ENCODE assay signal across 8 mouse cellular contexts in genomic region chrX:104348146-104348545, GRCm38 (mm10).
DNase-seq lines count a peak whose midpoint lies in the region; ATAC-seq and TF ChIP-seq lines count a peak whose summit lies in the region.
"Not testable (repeated sequence)": the region's sequence is repeated elsewhere in the genome, so short reads cannot be mapped to it uniquely, and the experiment has no call there.

No protein-coding gene starts in this region.

- H3K36me3 ChIP-seq in lung, embryonic 16.5 days (ENCODE audit: control insufficient read depth, insufficient read depth, low read length) = not testable (repeated sequence)

- not testable (repeated sequence) for H3K4me2 ChIP-seq in lung, embryonic 16.5 days (ENCODE audit: low read depth, low read length)

- H3K4me3 ChIP-seq in lung, embryonic 16.5 days (ENCODE audit: low read length) = not testable (repeated sequence)

- H3K9ac ChIP-seq in lung, embryonic 16.5 days (ENCODE audit: low read length) = not testable (repeated sequence)

- in situ Hi-C loops in Patski (cut with MboI; ENCODE audit: low pct_unique_long_range_greater_than_20kb) = not testable (repeated sequence)

- not testable (repeated sequence) for H3K27ac ChIP-seq in lung, embryonic 16.5 days (ENCODE audit: low read length)

- CTCF ChIA-PET in Patski (lab: Charles Lee) = not testable (repeated sequence)

- not testable (repeated sequence) for DNase-seq in Patski (ENCODE audit: low read depth, low spot score)
- DNase-seq in cerebellum, adult 9-11 months = peak; percentile 56
- DNase-seq in frontal cortex, postnatal 10 days (ENCODE audit: low spot score in 2 of 2) = peak; percentile 4 to 23
- DNase-seq in heart, postnatal 25 days (ENCODE audit: low spot score) = peak; percentile 13
- DNase-seq in kidney, postnatal 4 days = peak; percentile 26 to 45
- peak; percentile 20 for DNase-seq in retina, embryonic 14.5 days (ENCODE audit: low spot score)
- peak; percentile 17 for DNase-seq in thymus, postnatal 14 days

- H3K9me3 ChIP-seq in lung, embryonic 16.5 days (ENCODE audit: control insufficient read depth, low read length) = not testable (repeated sequence)

- not testable (repeated sequence) for TF ChIP-seq CTCF in Patski (IDR thresholded peaks at IDR 0.05)

- H3K27me3 ChIP-seq in Patski = peaks cover 14% of the 10 kb centered on the region
- not testable (repeated sequence) for H3K27me3 ChIP-seq in lung, embryonic 16.5 days (ENCODE audit: control insufficient read depth, insufficient read depth, low read depth, low read length)

- ATAC-seq in Patski = peak; percentile 35
- ATAC-seq in lung, embryonic 16.5 days (ENCODE audit: low read depth) = peak; percentile 49; the same call in 1 of the 2 replicates

- H3K4me1 ChIP-seq in lung, embryonic 16.5 days (replicated peaks; ENCODE audit: control insufficient read depth, insufficient read depth, low read length) = not testable (repeated sequence)

- 92% methylated on average over 22 of the region's 31 CpGs for WGBS in lung, embryonic 16.5 days

- POLR2A ChIA-PET in Patski (lab: Charles Lee) = not testable (repeated sequence)

- intact Hi-C loops in heart, postnatal 25 days (cut with DNase I) = not testable (repeated sequence)
